Mouse (Mus musculus): Measurements from ENCODE around the gene Eid1. TPM values are rescaled to one million over a fixed set of nuclear protein-coding genes. Genes with fewer than 3 reads are reported as not detected.

Gene Eid1
- polyA plus RNA-seq, 1 experiment from 2014 or later, result 120 TPM

- no peak for TF ChIP-seq CTCF (IDR thresholded peaks at IDR 0.05; ENCODE audit: low read depth)
- Histone ChIP-seq H3K9ac (ENCODE audit: low read depth, low read length) (no peak overlapping the region), H3K27me3 (ENCODE audit: insufficient read depth, low read length) (no peaks in the 10 kb centered on the region), H3K4me3 (replicated peaks; ENCODE audit: low read depth, low read length) (no peak overlapping the region), H3K27ac (no peak overlapping the region), H3K4me2 (ENCODE audit: low read length) (no peak overlapping the region), H3K36me3 (ENCODE audit: insufficient read depth, low read length) (no peaks in the 10 kb centered on the region), H3K9me3 (replicated peaks; ENCODE audit: low read length) (no peaks in the 10 kb centered on the region), H3K4me1 (replicated peaks; ENCODE audit: insufficient read depth, low read length) (no peaks in the 10 kb centered on the region)
- DNase-seq (ENCODE audit: low spot score) (no peak), ATAC-seq (replicated peaks; ENCODE audit: low FRiP score, low read depth) (no peak)
- WGBS, result 62% methylated on average over 2 of the region's 2 CpGs
Observed at GRCm38 (mm10) chr2:125701606-125702005, 28.7 kb downstream of the Eid1 start.

GRCm38 (mm10) chr2:125702851-125703250 is 30.0 kb downstream of the Eid1 start:
- H3K27me3 ChIP-seq (ENCODE audit: insufficient read depth, low read length), result no peaks in the 10 kb centered on the region
- H3K9ac ChIP-seq (ENCODE audit: low read depth, low read length), result no peak overlapping the region
- no peak for DNase-seq (ENCODE audit: low spot score)
- no peak for ATAC-seq (replicated peaks; ENCODE audit: low FRiP score, low read depth)
- 72% methylated on average over 2 of the region's 2 CpGs for WGBS
- no peak for TF ChIP-seq CTCF (IDR thresholded peaks at IDR 0.05; ENCODE audit: low read depth)
- no peaks in the 10 kb centered on the region for H3K9me3 ChIP-seq (replicated peaks; ENCODE audit: low read length)
- H3K4me2 ChIP-seq (ENCODE audit: low read length), result no peak overlapping the region
- H3K27ac ChIP-seq, result no peak overlapping the region
- H3K4me1 ChIP-seq (replicated peaks; ENCODE audit: insufficient read depth, low read length), result no peaks in the 10 kb centered on the region
- H3K4me3 ChIP-seq (replicated peaks; ENCODE audit: low read depth, low read length), result no peak overlapping the region
- no peaks in the 10 kb centered on the region for H3K36me3 ChIP-seq (ENCODE audit: insufficient read depth, low read length)

GRCm38 (mm10) chr2:125704907-125705631 is 32.2 kb downstream of the Eid1 start:
- H3K4me1 ChIP-seq (replicated peaks; ENCODE audit: insufficient read depth, low read length), result no peaks in the 10 kb centered on the region
- DNase-seq (ENCODE audit: low spot score), result no peak
- no peaks in the 10 kb centered on the region for H3K27me3 ChIP-seq (ENCODE audit: insufficient read depth, low read length)
- no peak overlapping the region for H3K9ac ChIP-seq (ENCODE audit: low read depth, low read length)
- no peaks in the 10 kb centered on the region for H3K36me3 ChIP-seq (ENCODE audit: insufficient read depth, low read length)
- WGBS, result 68% methylated on average over 12 of the region's 12 CpGs
- ATAC-seq (replicated peaks; ENCODE audit: low FRiP score, low read depth), result no peak
- no peak overlapping the region for H3K4me2 ChIP-seq (ENCODE audit: low read length)
- no peak overlapping the region for H3K27ac ChIP-seq
- no peaks in the 10 kb centered on the region for H3K9me3 ChIP-seq (replicated peaks; ENCODE audit: low read length)
- no peak for TF ChIP-seq CTCF (IDR thresholded peaks at IDR 0.05; ENCODE audit: low read depth)
- H3K4me3 ChIP-seq (replicated peaks; ENCODE audit: low read depth, low read length), result no peak overlapping the region

GRCm38 (mm10) chr2:125706510-125706921 is 33.6 kb downstream of the Eid1 start:
- no peak overlapping the region for H3K27ac ChIP-seq
- H3K4me3 ChIP-seq (replicated peaks; ENCODE audit: low read depth, low read length), result no peak overlapping the region
- ATAC-seq (replicated peaks; ENCODE audit: low FRiP score, low read depth) (no peak), DNase-seq (ENCODE audit: low spot score) (no peak)
- H3K9ac ChIP-seq (ENCODE audit: low read depth, low read length), result no peak overlapping the region
- no peaks in the 10 kb centered on the region for H3K4me1 ChIP-seq (replicated peaks; ENCODE audit: insufficient read depth, low read length)
- no peak for TF ChIP-seq CTCF (IDR thresholded peaks at IDR 0.05; ENCODE audit: low read depth)
- no peaks in the 10 kb centered on the region for H3K36me3 ChIP-seq (ENCODE audit: insufficient read depth, low read length)
- H3K9me3 ChIP-seq (replicated peaks; ENCODE audit: low read length), result no peaks in the 10 kb centered on the region
- 71% methylated on average over 5 of the region's 5 CpGs for WGBS
- no peaks in the 10 kb centered on the region for H3K27me3 ChIP-seq (ENCODE audit: insufficient read depth, low read length)
- no peak overlapping the region for H3K4me2 ChIP-seq (ENCODE audit: low read length)

GRCm38 (mm10) chr2:125716599-125716998 is 43.7 kb downstream of the Eid1 start:
- no peak overlapping the region for H3K9ac ChIP-seq (ENCODE audit: low read depth, low read length)
- 83% methylated on average over 8 of the region's 8 CpGs for WGBS

GRCm38 (mm10) chr2:125723086-125723407 is 50.2 kb downstream of the Eid1 start:
- Histone ChIP-seq H3K4me3 (replicated peaks; ENCODE audit: low read depth, low read length) (peak overlapping the region; percentile 35), H3K27me3 (ENCODE audit: insufficient read depth, low read length) (peaks cover 5% of the 10 kb centered on the region; the same call in 1 of the 2 replicates), H3K36me3 (ENCODE audit: insufficient read depth, low read length) (no peaks in the 10 kb centered on the region), H3K27ac (no peak overlapping the region), H3K4me1 (replicated peaks; ENCODE audit: insufficient read depth, low read length) (peaks cover 15% of the 10 kb centered on the region), H3K9ac (ENCODE audit: low read depth, low read length) (0 out of 2 replicates have a peak overlapping the region, but pooled peaks have one; percentile 4), H3K9me3 (replicated peaks; ENCODE audit: low read length) (no peaks in the 10 kb centered on the region), H3K4me2 (ENCODE audit: low read length) (peak overlapping the region; percentile 91)
- no peak; the same call in 1 of the 2 replicates for ATAC-seq (replicated peaks; ENCODE audit: low FRiP score, low read depth)
- 8% methylated on average over 18 of the region's 18 CpGs for WGBS
- no peak for TF ChIP-seq CTCF (IDR thresholded peaks at IDR 0.05; ENCODE audit: low read depth)
- no peak for DNase-seq (ENCODE audit: low spot score)

More at GRCm38 (mm10) chr2:125716599-125716998, 43.7 kb downstream of the Eid1 start:
- no peak for ATAC-seq (replicated peaks; ENCODE audit: low FRiP score, low read depth)
- no peaks in the 10 kb centered on the region for H3K27me3 ChIP-seq (ENCODE audit: insufficient read depth, low read length)
- H3K27ac ChIP-seq, result no peak overlapping the region
- H3K4me1 ChIP-seq (replicated peaks; ENCODE audit: insufficient read depth, low read length), result no peaks in the 10 kb centered on the region
- no peaks in the 10 kb centered on the region for H3K36me3 ChIP-seq (ENCODE audit: insufficient read depth, low read length)
- no peak overlapping the region for H3K4me2 ChIP-seq (ENCODE audit: low read length)
- TF ChIP-seq CTCF (IDR thresholded peaks at IDR 0.05; ENCODE audit: low read depth), result no peak
- no peak for DNase-seq (ENCODE audit: low spot score)
- no peak overlapping the region for H3K4me3 ChIP-seq (replicated peaks; ENCODE audit: low read depth, low read length)
- no peaks in the 10 kb centered on the region for H3K9me3 ChIP-seq (replicated peaks; ENCODE audit: low read length)

Data from kidney, postnatal 0 days (tissue).